ENCODE assay signal across 10 mouse cellular contexts in genomic region chr4:126655356-126655755, GRCm38 (mm10). TPM values are rescaled to one million over a fixed set of nuclear protein-coding genes. Genes with fewer than 3 reads are reported as not detected.
A peak's percentile ranks its signal among the peaks of the same experiment; 100 is the strongest.
DNase-seq lines count a peak whose midpoint lies in the region; ATAC-seq and TF ChIP-seq lines count a peak whose summit lies in the region.
"Had no signal": no experiment of that assay in that cellular context is flagged by ENCODE, and none has a peak within 500 bp of the region (broad histone marks: within the 10 kb centered on the region; RNA-seq: fewer than 3 reads in every experiment).

No protein-coding gene starts in this region.

- no peaks in the 10 kb centered on the region for H3K9me3 ChIP-seq in forebrain, embryonic 14.5 days (replicated peaks; ENCODE audit: control insufficient read depth, low read length)
- H3K9me3 ChIP-seq in forebrain, embryonic 13.5 days (replicated peaks) = no peaks in the 10 kb centered on the region
- H3K9me3 ChIP-seq in midbrain, embryonic 11.5 days (ENCODE audit: control insufficient read depth, low read length) = no peaks in the 10 kb centered on the region
- H3K9me3 ChIP-seq in midbrain, embryonic 13.5 days = no peaks in the 10 kb centered on the region
- H3K9me3 ChIP-seq in limb, embryonic 11.5 days (ENCODE audit: control insufficient read depth, low read length) = no peaks in the 10 kb centered on the region
- H3K9me3 ChIP-seq: hindbrain, embryonic 15.5 days had no signal

- no peak for TF ChIP-seq CTCF in left cerebral cortex, adult 2 months (IDR thresholded peaks at IDR 0.05)

- no peaks in the 10 kb centered on the region for H3K36me3 ChIP-seq in forebrain, embryonic 14.5 days (ENCODE audit: control insufficient read depth, insufficient read depth, low read length)
- H3K36me3 ChIP-seq in forebrain, embryonic 13.5 days (ENCODE audit: poor library complexity, severe bottlenecking) = no peaks in the 10 kb centered on the region
- no peaks in the 10 kb centered on the region for H3K36me3 ChIP-seq in midbrain, embryonic 11.5 days (ENCODE audit: control insufficient read depth, insufficient read depth, low read length)
- H3K36me3 ChIP-seq in midbrain, embryonic 13.5 days = no peaks in the 10 kb centered on the region
- H3K36me3 ChIP-seq in limb, embryonic 11.5 days (ENCODE audit: control insufficient read depth, insufficient read depth, low read length) = no peaks in the 10 kb centered on the region
- H3K36me3 ChIP-seq: hindbrain, embryonic 15.5 days had no signal

- no peak for ATAC-seq in forebrain, embryonic 14.5 days
- no peak for ATAC-seq in forebrain, embryonic 13.5 days
- no peak for ATAC-seq in midbrain, embryonic 11.5 days (ENCODE audit: low FRiP score)
- ATAC-seq in midbrain, embryonic 13.5 days = no peak
- no peak for ATAC-seq in limb, embryonic 11.5 days (ENCODE audit: insufficient number of reproducible peaks, low FRiP score, low TSS enrichment, low read depth)

- peak; percentile 45 for DNase-seq in forebrain, embryonic 14.5 days (ENCODE audit: low spot score)
- peak; percentile 89 for DNase-seq in midbrain, embryonic 11.5 days (ENCODE audit: low spot score, missing footprints)
- peak; percentile 89 for DNase-seq in limb, embryonic 11.5 days (ENCODE audit: low spot score)
- peak; percentile 10 for DNase-seq in thymus, postnatal 25 days
- no peak for DNase-seq in left cerebral cortex, adult 2 months (ENCODE audit: extremely low spot score in 1 of 2, low spot score in 2 of 2)
- no peak for DNase-seq in layer of hippocampus, adult 9-10 months (ENCODE audit: low spot score)
- DNase-seq: cerebellum, adult 18-20 months had no signal

- H3K27ac ChIP-seq in forebrain, embryonic 14.5 days (ENCODE audit: low read depth, low read length) = no peak overlapping the region
- no peak overlapping the region for H3K27ac ChIP-seq in forebrain, embryonic 13.5 days
- H3K27ac ChIP-seq in midbrain, embryonic 11.5 days (ENCODE audit: low read depth, low read length) = no peak overlapping the region
- H3K27ac ChIP-seq in midbrain, embryonic 13.5 days = no peak overlapping the region
- H3K27ac ChIP-seq in limb, embryonic 11.5 days (replicated peaks; ENCODE audit: low read depth, low read length) = no peak overlapping the region
- H3K27ac ChIP-seq in left cerebral cortex, adult 2 months = no peak overlapping the region
- H3K27ac ChIP-seq: hindbrain, embryonic 15.5 days had no signal

- H3K27me3 ChIP-seq in forebrain, embryonic 14.5 days (replicated peaks; ENCODE audit: control insufficient read depth, insufficient read depth, low read length) = no peaks in the 10 kb centered on the region; the same call in 1 of the 2 replicates
- peaks cover 33% of the 10 kb centered on the region for H3K27me3 ChIP-seq in forebrain, embryonic 13.5 days
- H3K27me3 ChIP-seq in midbrain, embryonic 11.5 days (ENCODE audit: control insufficient read depth, insufficient read depth, low read length) = 0 out of 2 replicates have a peak, but pooled peaks cover 2% of the 10 kb centered on the region
- peaks cover 37% of the 10 kb centered on the region for H3K27me3 ChIP-seq in midbrain, embryonic 13.5 days
- H3K27me3 ChIP-seq in limb, embryonic 11.5 days (ENCODE audit: control insufficient read depth, insufficient read depth, low read length) = no peaks in the 10 kb centered on the region

- H3K4me1 ChIP-seq in forebrain, embryonic 14.5 days (ENCODE audit: control insufficient read depth, insufficient read depth, low read length) = no peaks in the 10 kb centered on the region
- H3K4me1 ChIP-seq in forebrain, embryonic 13.5 days = no peaks in the 10 kb centered on the region
- no peaks in the 10 kb centered on the region for H3K4me1 ChIP-seq in midbrain, embryonic 11.5 days (ENCODE audit: control insufficient read depth, insufficient read depth, low read length)
- no peaks in the 10 kb centered on the region for H3K4me1 ChIP-seq in midbrain, embryonic 13.5 days (replicated peaks)
- H3K4me1 ChIP-seq in limb, embryonic 11.5 days (ENCODE audit: control insufficient read depth, insufficient read depth, low read length) = no peaks in the 10 kb centered on the region
- H3K4me1 ChIP-seq: hindbrain, embryonic 15.5 days had no signal

- no peak overlapping the region for H3K4me2 ChIP-seq in forebrain, embryonic 14.5 days (ENCODE audit: low read length)
- H3K4me2 ChIP-seq in forebrain, embryonic 13.5 days = no peak overlapping the region
- no peak overlapping the region for H3K4me2 ChIP-seq in midbrain, embryonic 11.5 days
- H3K4me2 ChIP-seq in midbrain, embryonic 13.5 days (replicated peaks) = no peak overlapping the region
- no peak overlapping the region for H3K4me2 ChIP-seq in limb, embryonic 11.5 days (ENCODE audit: low read depth, severe bottlenecking)
- H3K4me2 ChIP-seq: hindbrain, embryonic 15.5 days had no signal

- no peak overlapping the region for H3K9ac ChIP-seq in forebrain, embryonic 14.5 days (ENCODE audit: low read length)
- no peak overlapping the region for H3K9ac ChIP-seq in forebrain, embryonic 13.5 days
- no peak overlapping the region for H3K9ac ChIP-seq in midbrain, embryonic 11.5 days (ENCODE audit: low read length)
- no peak overlapping the region for H3K9ac ChIP-seq in midbrain, embryonic 13.5 days (replicated peaks)
- H3K9ac ChIP-seq in limb, embryonic 11.5 days (ENCODE audit: low read length) = no peak overlapping the region
- H3K9ac ChIP-seq: hindbrain, embryonic 15.5 days had no signal

- 14% methylated on average over 9 of the region's 9 CpGs for WGBS in forebrain, embryonic 14.5 days
- WGBS in forebrain, embryonic 13.5 days = 15% methylated on average over 9 of the region's 9 CpGs
- WGBS in midbrain, embryonic 11.5 days = 13% methylated on average over 9 of the region's 9 CpGs
- 14% methylated on average over 9 of the region's 9 CpGs for WGBS in midbrain, embryonic 13.5 days
- 8% methylated on average over 9 of the region's 9 CpGs for WGBS in limb, embryonic 11.5 days

- intact Hi-C loops in left cerebral cortex, adult 2 months (cut with DNase I) = no loop called here

- no peak overlapping the region for H3K4me3 ChIP-seq in forebrain, embryonic 14.5 days (ENCODE audit: low read depth, low read length)
- H3K4me3 ChIP-seq in forebrain, embryonic 13.5 days = no peak overlapping the region
- no peak overlapping the region for H3K4me3 ChIP-seq in midbrain, embryonic 11.5 days (ENCODE audit: low read depth, low read length)
- no peak overlapping the region for H3K4me3 ChIP-seq in midbrain, embryonic 13.5 days (replicated peaks)
- H3K4me3 ChIP-seq in limb, embryonic 11.5 days (ENCODE audit: low read depth, low read length) = no peak overlapping the region
- H3K4me3 ChIP-seq in left cerebral cortex, adult 2 months = no peak overlapping the region
- H3K4me3 ChIP-seq: hindbrain, embryonic 15.5 days had no signal

RNA-seq across cellular contexts. Expression of gene Psmb2, which starts 22.1 kb away (rescaled TPM):
- polyA plus RNA-seq in forebrain, embryonic 14.5 days (2014; fragmentation: Nextera tagmentation; extraction: Ambion mirVana) = 501 and 584 TPM in 2 replicates
- polyA plus RNA-seq in forebrain, embryonic 13.5 days (2015; fragmentation: Nextera tagmentation; extraction: Ambion mirVana) = 526 and 541 TPM in 2 replicates
- polyA plus RNA-seq in midbrain, embryonic 11.5 days (2014; fragmentation: Nextera tagmentation; extraction: Ambion mirVana) = 523 and 552 TPM in 2 replicates
- 470 and 496 TPM in 2 replicates for polyA plus RNA-seq in midbrain, embryonic 13.5 days (2015; fragmentation: Nextera tagmentation; extraction: Ambion mirVana)
- 542 and 572 TPM in 2 replicates for polyA plus RNA-seq in limb, embryonic 11.5 days (2014; fragmentation: Nextera tagmentation; extraction: Ambion mirVana)
- total RNA-seq in left cerebral cortex, adult 2 months (2021) = 10 to 100 TPM; 90.8 to 91.9 TPM

RNA-seq across cellular contexts. Expression of gene 5730409E04Rik, which starts 45.7 kb away (rescaled TPM):
- 3.4 and 4.1 TPM in 2 replicates for polyA plus RNA-seq in forebrain, embryonic 14.5 days (2014; fragmentation: Nextera tagmentation; extraction: Ambion mirVana)
- 2.2 and 2.4 TPM in 2 replicates for polyA plus RNA-seq in forebrain, embryonic 13.5 days (2015; fragmentation: Nextera tagmentation; extraction: Ambion mirVana)
- polyA plus RNA-seq in midbrain, embryonic 11.5 days (2014; fragmentation: Nextera tagmentation; extraction: Ambion mirVana) = 1.6 and 1.7 TPM in 2 replicates
- polyA plus RNA-seq in midbrain, embryonic 13.5 days (2015; fragmentation: Nextera tagmentation; extraction: Ambion mirVana) = 5.4 and 5.8 TPM in 2 replicates
- polyA plus RNA-seq in limb, embryonic 11.5 days (2014; fragmentation: Nextera tagmentation; extraction: Ambion mirVana) = 1.6 and 2.2 TPM in 2 replicates
- 10 to 100 TPM; 70.6 to 72.1 TPM for total RNA-seq in left cerebral cortex, adult 2 months (2021)

Comparison
In these comparisons a context has a peak if more than half of its experiments do, and no peak if none do; other contexts are left out.
1. DNase-seq: peak in forebrain, embryonic 14.5 days (single experiment), midbrain, embryonic 11.5 days (single experiment), limb, embryonic 11.5 days (single experiment) and thymus, postnatal 25 days (single experiment); none in left cerebral cortex, adult 2 months (0 of 2) and layer of hippocampus, adult 9-10 months (single experiment).